Mouse (Mus musculus) kidney, postnatal 0 days (tissue): ENCODE data around the gene Atg4b. TPM values are rescaled to one million over a fixed set of nuclear protein-coding genes. Genes with fewer than 3 reads are reported as not detected.
"Not testable (repeated sequence)": the region's sequence is repeated elsewhere in the genome, so short reads cannot be mapped to it uniquely, and the experiment has no call there.

ENCODE experiments used
- ATAC-seq: fragments of 200-750 bp; cut with Nextera tagmentation; replicated peaks from 2 replicates; pipeline ENCODE4 v1.8.0; 2017; ENCODE audit warnings: low read depth, moderate number of reproducible peaks, moderate TSS enrichment, moderate library complexity; ENCODE audit not compliant: low FRiP score
- DNase-seq: peaks from one replicate; pipeline ENCODE4 v3.0.0-alpha.2; 2016; ENCODE audit warnings: low spot score
- H3K27ac ChIP-seq: fragments of 300-500 bp; sonication (generic); 2 replicates; pipeline ENCODE4 v1.5.1; 2014; ENCODE audit warnings: mild to moderate bottlenecking
- H3K27me3 ChIP-seq: fragments of 300-500 bp; sonication (generic); 2 replicates; pipeline ENCODE4 v1.6.1; 2014; ENCODE audit warnings: low read length, mixed read lengths; ENCODE audit not compliant: insufficient read depth
- H3K36me3 ChIP-seq: fragments of 300-500 bp; sonication (generic); 2 replicates; pipeline ENCODE4 v1.6.1; 2014; ENCODE audit warnings: low read length, mixed read lengths; ENCODE audit not compliant: insufficient read depth
- H3K4me1 ChIP-seq: fragments of 300-500 bp; sonication (generic); replicated peaks from 2 replicates; pipeline ENCODE4 v1.6.1; 2014; ENCODE audit warnings: antibody characterized with exemption, low read length, mixed read lengths; ENCODE audit not compliant: insufficient read depth
- H3K4me2 ChIP-seq: fragments of 300-500 bp; sonication (generic); 2 replicates; pipeline ENCODE4 v1.6.1; 2014; ENCODE audit warnings: mild to moderate bottlenecking, low read length, moderate library complexity, mixed read lengths
- H3K4me3 ChIP-seq: fragments of 300-500 bp; sonication (generic); replicated peaks from 2 replicates; pipeline ENCODE4 v1.5.1; 2014; ENCODE audit warnings: low read depth, low read length
- H3K9ac ChIP-seq: fragments of 300-500 bp; sonication (generic); 2 replicates; pipeline ENCODE4 v1.6.1; 2014; ENCODE audit warnings: low read depth, low read length
- H3K9me3 ChIP-seq: fragments of 300-500 bp; sonication (generic); replicated peaks from 2 replicates; pipeline ENCODE4 v1.6.1; 2016; ENCODE audit warnings: low read length, inconsistent platforms, mixed read lengths
- CTCF ChIP-seq: IDR thresholded peaks from 2 replicates; pipeline ENCODE4 v1.5.1; 2016; ENCODE audit warnings: antibody characterized with exemption, low read depth, mild to moderate bottlenecking, moderate library complexity
- WGBS: fragments of 180-500 bp; shearing (Covaris S2); extraction: QIAGEN DNeasy Blood & Tissue Kit; methylation state at CpG from one replicate; pipeline ENCODE4 v1.1.7; 2014; 5-methylcytosine and 5-hydroxymethylcytosine counted together
- polyA plus RNA-seq: library from polyadenylated mRNA; unstranded; fragments of >200 nt; fragmentation: Nextera tagmentation; extraction: Ambion mirVana; gene quantifications from 2 replicates; pipeline ENCODE4 v1.2.1, GENCODE M21; 2015

Atg4b gene
- polyA plus RNA-seq, 1 experiment from 2014 or later = 84.6 TPM

GRCm38 (mm10) chr1:93754573-93755290, 3.4 kb downstream of the Atg4b start, which contains the start of gene Thap4:
Thap4 (minus strand) TSS chr1:93754864.
- peaks cover 10% of the 10 kb centered on the region for H3K36me3 ChIP-seq
- peak within 1 kb of the TSS; percentile 94 for H3K9ac ChIP-seq
- H3K4me2 ChIP-seq = peak within 1 kb of the TSS; percentile 88
- ATAC-seq (peak; percentile 94), DNase-seq (peak; percentile 91)
- peak within 1 kb of the TSS; percentile 94 for H3K27ac ChIP-seq
- no peaks in the 10 kb centered on the region for H3K27me3 ChIP-seq
- H3K4me3 ChIP-seq = peak within 1 kb of the TSS; percentile 99
- WGBS = under 1% methylated on average over 107 of the region's 121 CpGs
- no peak for TF ChIP-seq CTCF
- H3K9me3 ChIP-seq = no peaks in the 10 kb centered on the region
- 0 out of 2 replicates have a peak, but pooled peaks cover 3% of the 10 kb centered on the region for H3K4me1 ChIP-seq

DNA sequence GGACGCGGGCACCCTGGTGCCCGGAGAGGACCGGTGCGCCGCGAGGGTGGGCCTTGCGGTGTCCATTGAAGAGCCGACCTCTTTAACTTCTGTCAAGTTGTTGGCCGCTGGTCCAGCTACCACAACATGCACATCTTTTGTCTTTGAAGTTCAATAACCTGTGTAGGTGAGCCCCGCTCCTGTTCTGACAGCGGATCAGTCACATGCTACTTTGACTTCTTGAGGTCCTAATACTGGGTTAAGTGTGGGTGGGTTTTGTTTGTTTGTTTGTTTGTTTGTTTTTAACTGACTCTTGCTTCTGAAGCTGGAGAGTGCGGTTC, 4.0 kb downstream of the Atg4b start:
- TF ChIP-seq CTCF = no peak
- peak; percentile 27 for DNase-seq

GRCm38 (mm10) chr1:93755618-93756017, 4.3 kb downstream of the Atg4b start:
- no peak for DNase-seq
- H3K27ac ChIP-seq = no peak overlapping the region
- H3K4me2 ChIP-seq = peak overlapping the region; percentile 88
- H3K9me3 ChIP-seq = no peaks in the 10 kb centered on the region
- no peak for TF ChIP-seq CTCF
- peak overlapping the region; percentile 99 for H3K4me3 ChIP-seq
- 17% methylated on average over 7 of the region's 7 CpGs for WGBS
- H3K4me1 ChIP-seq = 0 out of 2 replicates have a peak, but pooled peaks cover 3% of the 10 kb centered on the region
- H3K27me3 ChIP-seq = no peaks in the 10 kb centered on the region
- H3K36me3 ChIP-seq = peaks cover 1% of the 10 kb centered on the region; the same call in 1 of the 2 replicates
- ATAC-seq = no peak
- peak overlapping the region; percentile 94; the same call in 1 of the 2 replicates for H3K9ac ChIP-seq

More for the DNA sequence above, 4.0 kb downstream of the Atg4b start:
- H3K4me1 ChIP-seq = 0 out of 2 replicates have a peak, but pooled peaks cover 3% of the 10 kb centered on the region
- 4% methylated on average over 13 of the region's 13 CpGs for WGBS
- H3K27ac ChIP-seq = peak overlapping the region; percentile 94
- no peak for ATAC-seq
- H3K4me3 ChIP-seq = peak overlapping the region; percentile 99
- H3K27me3 ChIP-seq = no peaks in the 10 kb centered on the region
- peak overlapping the region; percentile 88 for H3K4me2 ChIP-seq
- no peaks in the 10 kb centered on the region for H3K9me3 ChIP-seq
- peak overlapping the region; percentile 94 for H3K9ac ChIP-seq
- peaks cover 5% of the 10 kb centered on the region; the same call in 1 of the 2 replicates for H3K36me3 ChIP-seq

GRCm38 (mm10) chr1:93756154-93756553, 4.9 kb downstream of the Atg4b start:
- Histone ChIP-seq H3K27ac (no peak overlapping the region), H3K9ac (no peak overlapping the region), H3K36me3 (no peaks in the 10 kb centered on the region), H3K4me1 (0 out of 2 replicates have a peak, but pooled peaks cover 3% of the 10 kb centered on the region), H3K9me3 (no peaks in the 10 kb centered on the region), H3K4me2 (0 out of 2 replicates have a peak overlapping the region, but pooled peaks have one; percentile 88), H3K27me3 (no peaks in the 10 kb centered on the region), H3K4me3 (no peak overlapping the region)
- no peak for TF ChIP-seq CTCF
- DNase-seq (no peak), ATAC-seq (no peak)

GRCm38 (mm10) chr1:93760076-93760475, 8.8 kb downstream of the Atg4b start:
- TF ChIP-seq CTCF = no peak
- Histone ChIP-seq H3K4me2 (no peak overlapping the region), H3K36me3 (no peaks in the 10 kb centered on the region), H3K9me3 (no peaks in the 10 kb centered on the region), H3K4me1 (no peaks in the 10 kb centered on the region), H3K9ac (no peak overlapping the region), H3K27ac (no peak overlapping the region), H3K4me3 (no peak overlapping the region), H3K27me3 (no peaks in the 10 kb centered on the region)
- ATAC-seq (no peak), DNase-seq (no peak)
- 97% methylated on average over 1 of the region's 1 CpGs for WGBS

DNA sequence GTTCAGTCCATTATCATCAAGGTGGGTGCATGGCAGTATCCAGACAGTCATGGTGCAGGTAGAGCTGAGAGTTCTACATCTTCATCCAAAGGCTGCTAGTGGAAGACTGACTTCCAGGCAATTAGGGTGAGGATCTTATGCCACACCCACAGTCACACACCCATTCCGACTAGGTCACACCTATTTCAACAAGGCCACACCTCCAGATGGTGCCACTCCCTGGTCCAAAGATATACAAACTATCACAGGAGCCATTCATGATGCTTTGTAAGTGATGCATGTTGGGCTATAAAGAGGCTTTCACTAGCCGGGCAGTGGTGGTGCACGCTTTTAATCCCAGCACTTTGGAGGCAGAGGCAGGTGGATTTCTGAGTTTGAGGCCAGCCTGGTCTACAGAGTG, 12.2 kb downstream of the Atg4b start:
- not testable (repeated sequence) for H3K4me3 ChIP-seq, ATAC-seq, DNase-seq, H3K9ac ChIP-seq, H3K4me2 ChIP-seq, H3K27ac ChIP-seq, H3K9me3 ChIP-seq, H3K4me1 ChIP-seq, H3K36me3 ChIP-seq, H3K27me3 ChIP-seq
- 94% methylated on average over 3 of the region's 3 CpGs for WGBS
